Mouse (Mus musculus) B cell, adult 2 months (primary cell): ENCODE results near the gene Igfals.
A peak's percentile ranks its signal among the peaks of the same experiment; 100 is the strongest.

Experiments used
- DNase-seq, 2 experiments: peaks; one replicate each; pipeline ENCODE4 v3.0.0; 2022

Gene Igfals

DNA sequence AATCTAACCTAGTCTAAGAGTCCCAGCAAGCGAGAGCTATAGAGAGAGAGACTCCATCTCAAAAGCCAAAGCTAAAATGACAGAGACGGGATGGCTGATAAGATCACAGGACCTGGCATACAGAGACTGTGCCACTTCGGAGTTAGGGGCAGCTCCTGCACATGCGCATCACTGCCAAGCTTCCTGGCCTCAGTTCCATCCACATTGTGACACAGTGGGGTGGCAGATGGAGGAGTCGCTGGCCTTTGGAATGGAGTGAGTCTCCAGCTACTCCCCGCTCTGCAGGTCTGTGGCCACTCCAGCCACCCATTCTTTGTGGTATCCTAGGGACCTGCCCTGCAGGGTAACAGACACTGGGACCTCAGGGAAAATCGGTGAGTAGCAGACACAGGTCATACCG is at the start of gene Igfals:
TSS of gene Igfals (plus strand) at position 222 of the 400 bp plus-strand sequence.
- no peak for DNase-seq

- no peak for DNase-seq
Measured at GRCm38 (mm10) chr17:24817503-24817902, 48.3 kb upstream of the Igfals start.

GRCm38 (mm10) chr17:24818172-24818571 is 47.6 kb upstream of the Igfals start:
- DNase-seq = no peak

DNA sequence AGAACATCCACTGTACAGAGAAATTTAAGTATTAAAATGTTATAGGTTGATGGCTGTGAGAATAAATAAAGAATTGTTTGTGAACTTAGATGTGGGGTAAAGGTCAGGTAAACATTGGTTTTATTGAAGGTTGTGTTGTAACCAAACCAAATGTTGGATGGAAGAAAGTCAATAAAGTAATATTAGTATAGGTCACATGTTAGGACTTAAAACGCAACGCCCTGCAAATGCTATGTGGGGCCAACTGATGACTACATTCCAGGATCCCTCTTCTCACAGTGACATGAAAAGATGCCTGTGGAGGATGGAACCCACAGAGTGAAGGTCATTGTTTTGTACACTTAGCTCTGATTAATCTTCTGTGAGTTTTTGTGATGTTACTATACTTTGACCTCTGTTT is 46.3 kb upstream of the Igfals start:
- DNase-seq = no peak

- no peak for DNase-seq
Measured at GRCm38 (mm10) chr17:24821351-24822280, 44.2 kb upstream of the Igfals start.

- DNase-seq = no peak
Measured at GRCm38 (mm10) chr17:24839842-24840241, 26.0 kb upstream of the Igfals start, which contains the start of gene Hagh. TSS of gene Hagh (plus strand) at chr17:24840143.

- no peak for DNase-seq
Measured at GRCm38 (mm10) chr17:24840341-24840740, 25.5 kb upstream of the Igfals start.

DNA sequence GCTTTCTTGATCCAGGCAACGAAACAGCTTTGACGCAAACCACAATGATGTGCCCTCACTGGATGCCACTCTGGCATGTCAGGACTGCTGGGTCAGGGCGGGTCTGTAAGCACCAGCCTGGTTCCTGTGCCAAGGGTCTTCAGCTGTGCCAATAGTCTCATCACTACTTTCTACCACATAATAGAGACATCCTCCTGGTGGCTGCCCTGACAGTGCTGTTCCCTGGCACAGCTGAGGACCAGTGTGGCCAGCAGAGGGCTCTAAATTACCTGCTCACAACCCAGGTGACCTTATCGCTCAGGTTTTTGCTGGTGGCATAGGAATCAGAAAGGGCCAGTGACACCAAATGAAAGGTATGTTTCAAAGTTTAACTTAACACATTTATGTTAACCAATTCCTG is 24.7 kb upstream of the Igfals start:
- peak; percentile 48 for DNase-seq

DNA sequence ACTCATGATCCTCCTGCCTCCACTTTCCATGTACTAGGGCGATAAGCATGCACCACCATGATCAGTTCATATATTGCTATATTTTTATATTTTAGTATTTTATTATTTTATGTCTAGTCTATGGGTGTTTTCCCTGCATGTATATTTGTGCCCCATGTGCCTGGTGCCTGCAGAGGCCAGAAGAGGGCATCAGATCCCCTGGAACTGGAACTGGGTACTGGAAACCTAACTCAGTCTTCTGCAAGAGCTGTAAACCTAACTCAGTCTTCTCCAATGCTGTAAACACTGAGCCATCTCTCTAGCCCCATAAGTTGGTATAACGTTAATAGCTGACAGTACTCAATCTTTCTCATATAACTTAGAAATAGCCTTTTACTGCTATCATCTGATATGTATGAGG is 23.2 kb upstream of the Igfals start:
- DNase-seq = no peak

DNA sequence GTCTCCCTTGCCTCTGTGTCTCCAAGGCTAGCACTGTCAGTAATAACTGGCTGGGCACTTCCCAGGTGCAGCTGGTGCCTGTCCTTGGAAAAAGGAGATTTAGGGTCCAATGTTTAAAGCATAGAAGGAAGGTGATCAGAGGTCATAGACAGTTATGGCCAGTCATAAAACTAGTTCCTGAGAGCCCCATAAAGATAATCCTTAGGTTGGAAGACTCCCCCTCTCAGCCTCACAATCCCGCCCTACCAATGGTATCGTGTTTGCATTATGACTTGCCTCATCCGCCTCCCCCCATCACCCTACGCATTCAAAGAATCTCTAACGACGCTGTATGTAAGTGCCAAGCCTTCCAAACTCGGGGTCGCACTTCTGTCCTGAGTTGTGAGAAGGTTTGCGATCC is 21.3 kb upstream of the Igfals start:
- no peak for DNase-seq

DNA sequence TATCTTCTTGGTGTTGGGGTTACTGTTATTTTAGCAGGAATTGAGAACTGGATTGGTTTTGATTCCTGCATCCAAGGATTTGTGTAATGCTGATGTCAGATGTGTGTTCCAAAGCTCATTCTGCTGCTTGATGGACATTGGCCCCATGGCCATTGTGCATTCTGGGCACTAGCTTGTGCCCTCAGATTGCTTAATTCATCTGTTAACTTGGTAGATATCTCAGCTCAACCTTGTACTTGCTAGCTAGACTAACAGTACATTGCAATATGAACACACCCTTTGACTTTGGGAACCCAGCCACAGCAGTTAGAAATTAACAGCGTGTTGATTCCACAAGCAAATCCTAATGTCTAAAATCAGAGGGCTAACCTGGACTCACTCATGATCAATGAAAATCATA is 18.4 kb upstream of the Igfals start:
- DNase-seq = no peak

- DNase-seq = no peak
Measured at GRCm38 (mm10) chr17:24848600-24849031, 17.2 kb upstream of the Igfals start.

DNA sequence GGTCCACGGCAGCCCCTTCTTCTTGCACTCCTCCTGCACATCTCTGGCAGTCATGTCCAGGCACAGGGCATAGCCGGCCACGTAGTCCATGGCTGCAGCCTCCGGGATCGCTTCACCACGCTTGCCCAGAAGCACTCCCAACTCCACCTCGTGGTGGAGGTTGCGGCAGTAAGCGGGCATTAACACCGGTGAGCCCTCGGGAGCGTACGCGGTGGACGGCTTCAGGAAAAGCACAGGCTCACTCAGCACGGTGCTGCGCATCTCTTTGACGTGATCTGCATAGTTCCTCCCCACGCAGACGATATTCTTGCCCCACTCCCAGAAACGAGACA is 16.1 kb upstream of the Igfals start:
- DNase-seq = no peak

- peak; percentile 89 to 92 for DNase-seq
Measured at GRCm38 (mm10) chr17:24850065-24850772, 15.6 kb upstream of the Igfals start, which contains the start of gene Fahd1. TSS of gene Fahd1 (minus strand) at chr17:24850364.

- no peak for DNase-seq
Measured at GRCm38 (mm10) chr17:24850773-24851127, 15.0 kb upstream of the Igfals start.

GRCm38 (mm10) chr17:24851381-24852125 is 14.2 kb upstream of the Igfals start:
- no peak for DNase-seq

- no peak for DNase-seq
Measured at GRCm38 (mm10) chr17:24855838-24856464, 9.8 kb upstream of the Igfals start.

DNA sequence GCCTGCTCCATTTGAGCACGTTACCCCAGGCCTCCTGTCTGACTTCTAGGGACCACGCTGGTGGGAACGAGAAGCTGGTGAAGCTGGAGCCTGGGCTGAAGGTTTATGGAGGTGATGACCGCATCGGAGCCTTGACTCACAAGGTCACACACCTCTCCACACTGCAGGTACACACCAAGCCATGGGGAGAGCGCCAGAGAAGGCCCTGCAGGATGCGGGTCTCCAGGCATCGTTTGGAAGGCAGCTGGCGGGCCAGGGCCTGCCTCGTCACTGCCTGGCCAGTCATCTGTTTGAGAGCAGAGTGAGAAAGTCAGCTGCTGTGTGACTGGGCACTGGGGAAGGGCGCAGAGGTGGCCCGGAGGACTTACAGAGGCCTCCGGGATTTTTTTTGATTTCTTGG is 9.2 kb upstream of the Igfals start:
- DNase-seq = no peak

DNA sequence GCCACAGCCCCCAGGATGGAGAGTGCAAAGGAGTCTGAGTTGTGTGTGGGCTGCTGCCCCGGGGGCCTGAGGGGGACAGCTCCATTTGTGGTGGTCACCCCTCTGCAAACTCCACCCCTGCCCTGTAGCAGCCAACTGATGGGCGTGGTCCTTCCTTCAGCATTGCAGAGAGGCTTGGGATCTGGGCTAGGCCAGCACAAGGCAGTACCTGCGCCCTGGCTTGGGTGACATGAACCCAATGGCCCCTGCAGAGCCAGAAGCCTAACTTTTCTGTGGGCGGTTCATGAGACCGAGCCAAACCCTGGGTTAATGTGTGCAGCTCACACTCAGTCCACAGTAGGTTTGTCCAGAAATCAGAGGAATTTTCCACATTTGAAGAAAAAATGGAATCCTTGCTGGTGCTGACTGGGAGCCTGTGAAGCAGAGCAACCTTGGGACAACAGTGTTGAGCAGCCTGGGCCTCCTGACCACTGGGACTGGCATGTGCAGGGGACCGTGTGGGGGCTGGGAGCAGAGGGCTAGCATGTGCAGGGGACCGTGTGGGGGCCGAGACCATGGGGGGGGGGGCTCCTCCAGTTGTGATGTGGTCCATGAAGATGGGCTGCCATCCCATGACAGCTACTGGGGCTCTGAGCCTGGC is 7.8 kb upstream of the Igfals start:
- DNase-seq = no peak

DNA sequence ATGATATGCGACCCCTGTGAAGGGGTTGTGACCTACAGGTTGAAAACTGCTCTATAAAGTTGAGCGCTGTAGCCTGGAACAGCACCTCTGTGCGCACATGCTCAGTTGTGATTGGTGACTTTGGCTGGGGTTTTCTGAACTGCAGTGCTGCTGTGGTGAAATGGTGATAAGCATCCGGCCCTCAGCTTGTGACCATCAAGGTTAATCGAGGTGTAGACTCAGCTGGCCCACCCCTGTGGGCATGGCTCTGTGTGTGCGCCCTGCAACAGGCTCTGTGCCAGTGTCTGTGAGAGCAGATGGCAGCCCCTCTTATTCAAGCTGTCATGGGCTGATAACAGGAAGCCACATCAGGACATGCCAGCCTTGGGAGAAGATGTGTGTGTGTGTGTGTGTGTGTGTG is 6.8 kb upstream of the Igfals start:
- DNase-seq = no peak

DNA sequence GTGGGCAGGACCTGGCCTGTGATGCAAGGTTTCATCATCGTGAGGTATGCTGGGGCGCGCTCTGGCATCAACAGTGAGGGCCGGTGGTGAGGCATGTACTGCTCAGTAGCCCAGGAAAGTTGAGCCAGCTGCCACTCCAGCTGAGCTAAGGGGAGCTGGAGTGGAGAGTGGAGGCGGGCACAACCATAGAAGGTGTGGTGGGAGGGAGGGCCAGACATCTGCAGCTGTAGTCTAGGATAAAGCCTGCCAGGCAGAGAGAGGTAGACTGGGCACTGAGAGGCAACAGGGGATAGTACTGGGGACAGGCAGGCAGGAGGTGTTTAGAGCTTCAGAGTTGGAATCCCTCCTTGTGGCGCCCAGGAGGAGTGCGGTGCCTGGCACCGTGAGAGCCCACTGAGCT is 5.7 kb upstream of the Igfals start:
- DNase-seq = no peak

DNA sequence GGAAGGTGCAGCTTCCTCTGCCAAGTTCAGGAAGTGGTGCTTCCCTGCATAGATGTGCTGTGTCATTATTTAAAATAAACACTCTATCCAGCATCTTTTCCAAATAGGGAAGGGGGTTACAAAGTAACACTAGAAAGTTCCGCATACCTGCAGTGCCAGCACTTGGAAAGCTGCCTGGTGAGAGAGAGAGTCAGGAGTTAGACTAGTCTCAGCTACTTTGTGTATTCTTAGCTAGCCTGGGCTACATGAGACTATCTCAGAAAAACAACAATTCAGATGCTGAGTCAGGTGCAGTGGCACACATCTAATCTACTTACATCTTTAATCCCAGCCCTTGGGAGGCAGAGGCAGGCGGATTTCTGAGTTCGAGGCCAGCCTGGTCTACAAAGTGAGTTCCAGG is 4.0 kb upstream of the Igfals start:
- no peak for DNase-seq
